Comparison of ENCODE assay signal across 19 mouse cellular contexts in genomic region chr17:85906597-85907187, GRCm38 (mm10).
"Had no signal": no experiment of that assay in that cellular context is flagged by ENCODE, and none has a peak within 500 bp of the region (broad histone marks: within the 10 kb centered on the region; RNA-seq: fewer than 3 reads in every experiment).

No protein-coding gene starts in this region.

- H3K27ac ChIP-seq: midbrain, embryonic 10.5 days; midbrain, embryonic 12.5 days; neural tube, embryonic 13.5 days; neural tube, embryonic 15.5 days had no signal

- ATAC-seq: midbrain, embryonic 16.5 days had no signal

- H3K4me2 ChIP-seq: lung, embryonic 14.5 days; midbrain, embryonic 12.5 days; neural tube, embryonic 13.5 days; neural tube, embryonic 15.5 days had no signal

- H3K27me3 ChIP-seq: midbrain, embryonic 12.5 days; neural tube, embryonic 13.5 days; neural tube, embryonic 15.5 days had no signal

- H3K9ac ChIP-seq: lung, embryonic 14.5 days; midbrain, embryonic 12.5 days; neural tube, embryonic 13.5 days; neural tube, embryonic 15.5 days had no signal

- H3K4me3 ChIP-seq: midbrain, embryonic 10.5 days; midbrain, embryonic 12.5 days; myocyte; neural tube, embryonic 13.5 days; neural tube, embryonic 15.5 days had no signal

- H3K4me1 ChIP-seq: midbrain, embryonic 10.5 days; midbrain, embryonic 12.5 days; neural tube, embryonic 13.5 days had no signal

- H3K9me3 ChIP-seq: midbrain, embryonic 10.5 days; midbrain, embryonic 12.5 days; neural tube, embryonic 13.5 days; neural tube, embryonic 15.5 days had no signal

- DNase-seq: lung, adult 18-20 months; lung, embryonic 14.5 days; lung, postnatal 10 days; lung, postnatal 4 days; midbrain, embryonic 14.5 days; retina, postnatal 1 day; right cerebral cortex, adult 18-20 months; right cerebral cortex, postnatal 25 days; right cerebral cortex, postnatal 4 days; spleen, adult 18-20 months; thymus, adult 18-20 months; thymus, postnatal 25 days; thymus, postnatal 4 days had no signal

- H3K36me3 ChIP-seq: midbrain, embryonic 10.5 days; midbrain, embryonic 12.5 days; neural tube, embryonic 13.5 days; neural tube, embryonic 15.5 days had no signal
